Mouse (Mus musculus) midbrain, embryonic 11.5 days (tissue): Measurements from ENCODE around the gene Dact3. TPM values are rescaled to one million over a fixed set of nuclear protein-coding genes. Genes with fewer than 3 reads are reported as not detected.

Source experiments
- ATAC-seq: fragments of 200-750 bp; cut with Nextera tagmentation; 2 replicates; pipeline ENCODE4 v1.8.0; 2017; ENCODE audit warnings: moderate TSS enrichment, moderate library complexity; ENCODE audit not compliant: low FRiP score
- DNase-seq: peaks from one replicate; pipeline ENCODE4 v3.0.0; 2015; ENCODE audit warnings: low spot score; ENCODE audit errors: missing footprints
- H3K27ac ChIP-seq: fragments of 300-500 bp; sonication (generic); 2 replicates; pipeline ENCODE4 v1.5.1; 2014; ENCODE audit warnings: low read depth, low read length
- H3K27me3 ChIP-seq: fragments of 300-500 bp; sonication (generic); 2 replicates; pipeline ENCODE4 v1.6.1; 2014; ENCODE audit warnings: mild to moderate bottlenecking, low read length, moderate library complexity, mixed read lengths; ENCODE audit not compliant: control insufficient read depth, insufficient read depth
- H3K36me3 ChIP-seq: fragments of 300-500 bp; sonication (generic); 2 replicates; pipeline ENCODE4 v1.6.1; 2014; ENCODE audit warnings: mild to moderate bottlenecking, low read length, moderate library complexity, mixed read lengths; ENCODE audit not compliant: control insufficient read depth, insufficient read depth
- H3K4me1 ChIP-seq: fragments of 300-500 bp; sonication (generic); 2 replicates; pipeline ENCODE4 v1.6.1; 2014; ENCODE audit warnings: low read length; ENCODE audit not compliant: control insufficient read depth, insufficient read depth
- H3K4me2 ChIP-seq: fragments of 300-500 bp; sonication (generic); 2 replicates; pipeline ENCODE4 v1.6.1; 2014; ENCODE audit warnings: mild to moderate bottlenecking, moderate library complexity
- H3K4me3 ChIP-seq: fragments of 300-500 bp; sonication (generic); 2 replicates; pipeline ENCODE4 v1.5.1; 2014; ENCODE audit warnings: low read depth, low read length
- H3K9ac ChIP-seq: fragments of 300-500 bp; sonication (generic); 2 replicates; pipeline ENCODE4 v1.6.1; 2014; ENCODE audit warnings: low read length
- H3K9me3 ChIP-seq: fragments of 300-500 bp; sonication (generic); 2 replicates; pipeline ENCODE4 v1.6.1; 2016; ENCODE audit warnings: low read length; ENCODE audit not compliant: control insufficient read depth
- WGBS: fragments of 180-500 bp; shearing (Covaris S2); extraction: QIAGEN DNeasy Blood & Tissue Kit; methylation state at CpG from one replicate; pipeline ENCODE4 v1.1.7; 2014; 5-methylcytosine and 5-hydroxymethylcytosine counted together
- polyA plus RNA-seq: library from polyadenylated mRNA; unstranded; fragments of >200 nt; fragmentation: Nextera tagmentation; extraction: Ambion mirVana; gene quantifications from 2 replicates; pipeline ENCODE4 v1.2.1, GENCODE M21; 2014

Dact3 gene
- polyA plus RNA-seq, 1 experiment from 2014 or later: 5.3 TPM

DNA sequence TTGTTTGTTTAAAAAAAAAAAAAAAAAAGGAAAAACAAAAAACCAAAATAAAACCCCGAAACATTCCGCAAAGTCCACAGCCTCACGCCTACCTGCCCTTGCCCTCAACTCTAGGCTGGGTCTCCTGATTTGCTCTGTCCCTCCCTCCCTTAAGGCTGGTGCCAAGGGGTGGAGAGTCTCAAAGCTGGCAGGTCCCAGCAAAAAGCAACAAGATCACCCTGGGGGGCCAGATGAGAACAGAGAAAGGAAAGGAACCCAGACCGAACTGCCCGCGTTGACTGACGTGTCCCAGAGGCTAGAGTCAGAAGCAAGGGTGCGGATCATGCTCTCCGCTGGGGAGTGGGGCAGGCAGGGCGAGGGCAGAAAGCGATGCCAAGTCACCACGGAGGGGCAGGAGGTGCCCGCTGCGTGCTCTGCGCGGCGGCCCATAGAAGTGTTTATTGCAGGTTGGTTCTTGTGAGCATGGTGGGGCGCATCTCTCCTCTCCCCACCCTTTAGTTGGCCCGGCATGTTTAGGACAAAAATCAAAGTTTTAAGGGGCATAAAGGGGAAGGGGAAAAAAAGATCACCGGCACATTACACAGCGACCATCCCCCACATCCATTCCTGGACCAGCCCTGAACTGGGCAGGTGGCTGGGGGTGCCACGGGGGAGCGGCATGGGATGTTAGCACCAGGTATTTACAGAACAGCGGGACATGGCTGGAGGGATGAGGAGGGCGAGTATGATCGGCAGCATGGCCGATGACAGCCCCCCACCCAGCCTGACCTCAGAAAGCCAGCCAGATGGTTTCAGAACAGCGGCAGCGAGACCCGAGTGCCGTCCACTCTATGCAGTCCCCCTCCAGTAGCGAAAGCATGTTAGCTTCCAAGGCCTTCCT, 40.6 kb downstream of the Dact3 start:
- Histone ChIP-seq H3K9me3 (no peaks in the 10 kb centered on the region), H3K4me3 (no peak overlapping the region), H3K27ac (no peak overlapping the region), H3K4me2 (no peak overlapping the region), H3K36me3 (peaks cover 23% of the 10 kb centered on the region), H3K9ac (no peak overlapping the region), H3K27me3 (no peaks in the 10 kb centered on the region), H3K4me1 (peaks cover 6% of the 10 kb centered on the region)
- no peak for DNase-seq
- WGBS: 92% methylated on average over 32 of the region's 32 CpGs
- ATAC-seq: no peak

DNA sequence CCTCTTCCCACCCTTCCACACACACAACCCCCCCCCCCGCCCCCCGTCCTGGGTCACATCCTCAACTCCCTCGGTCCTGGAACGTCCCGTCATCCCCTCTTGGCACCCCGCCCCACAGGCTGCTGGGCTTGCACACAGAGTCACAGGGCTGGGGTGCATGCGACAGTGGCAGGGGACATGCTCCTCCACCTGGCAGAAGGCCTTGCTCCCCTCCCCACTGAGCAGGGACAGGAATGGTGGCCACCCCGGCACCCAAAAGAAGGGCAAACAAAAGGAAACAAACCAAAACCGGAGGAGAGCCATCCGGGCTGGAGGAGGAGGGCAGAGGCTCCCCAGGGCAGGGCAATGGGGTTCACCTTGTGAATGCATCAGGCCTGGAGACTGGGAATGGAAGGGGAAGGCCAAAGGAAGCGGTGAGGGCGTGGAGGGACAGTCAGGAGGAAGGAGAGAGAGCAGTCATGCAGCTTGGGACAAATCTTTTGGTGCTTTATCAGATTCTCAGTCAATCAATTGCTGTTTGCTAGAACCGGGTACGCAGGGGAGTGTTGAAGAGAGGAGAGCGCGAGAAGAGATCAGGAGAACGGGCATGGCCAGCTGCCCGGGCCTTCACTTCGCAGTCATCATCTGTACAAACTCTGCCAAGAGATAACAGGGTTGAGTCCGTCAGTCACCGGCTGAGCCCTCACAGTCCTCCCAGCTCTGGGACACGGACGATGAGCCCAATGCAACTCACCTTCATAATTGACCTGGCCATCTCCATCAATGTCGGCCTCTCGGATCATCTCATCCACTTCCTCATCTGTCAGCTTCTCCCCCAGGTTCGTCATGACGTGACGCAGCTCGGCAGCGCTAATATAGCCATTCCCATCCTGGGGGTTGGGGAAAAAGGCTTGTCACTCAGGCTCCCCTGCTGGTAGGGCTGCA, 41.5 kb downstream of the Dact3 start:
- no peak for ATAC-seq
- H3K4me1 ChIP-seq: peaks cover 15% of the 10 kb centered on the region
- no peaks in the 10 kb centered on the region for H3K9me3 ChIP-seq
- H3K4me2 ChIP-seq: no peak overlapping the region
- no peak for DNase-seq
- 87% methylated on average over 30 of the region's 30 CpGs for WGBS
- H3K27ac ChIP-seq: no peak overlapping the region
- H3K9ac ChIP-seq: no peak overlapping the region
- no peak overlapping the region for H3K4me3 ChIP-seq
- H3K27me3 ChIP-seq: no peaks in the 10 kb centered on the region
- peaks cover 23% of the 10 kb centered on the region for H3K36me3 ChIP-seq

DNA sequence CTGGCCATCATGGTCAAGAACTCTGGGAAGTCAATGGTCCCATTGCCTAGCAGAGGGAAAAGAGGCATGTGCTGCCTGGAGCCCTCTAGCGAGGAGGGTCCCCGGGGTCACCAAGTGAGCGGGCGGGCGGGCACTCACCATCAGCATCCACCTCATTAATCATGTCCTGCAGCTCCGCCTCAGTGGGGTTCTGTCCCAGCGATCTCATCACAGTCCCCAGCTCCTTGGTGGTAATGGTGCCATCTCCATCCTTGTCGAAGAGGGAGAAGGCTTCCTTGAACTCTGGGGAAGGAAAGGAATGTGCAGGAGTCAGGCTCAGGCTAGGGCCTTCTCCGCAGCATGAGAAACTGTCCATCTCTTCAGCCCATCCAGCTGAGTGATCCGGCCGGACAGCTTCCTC, 42.3 kb downstream of the Dact3 start:
- Histone ChIP-seq H3K36me3 (peaks cover 23% of the 10 kb centered on the region), H3K4me1 (peaks cover 23% of the 10 kb centered on the region), H3K4me2 (no peak overlapping the region), H3K27me3 (no peaks in the 10 kb centered on the region), H3K9me3 (no peaks in the 10 kb centered on the region), H3K9ac (no peak overlapping the region), H3K4me3 (no peak overlapping the region), H3K27ac (no peak overlapping the region)
- ATAC-seq (no peak), DNase-seq (no peak)
- WGBS: 84% methylated on average over 11 of the region's 11 CpGs

- no peak overlapping the region for H3K27ac ChIP-seq
Observed at GRCm38 (mm10) chr7:16918014-16918413, 42.9 kb downstream of the Dact3 start.

GRCm38 (mm10) chr7:16918670-16919069, 43.6 kb downstream of the Dact3 start:
- Histone ChIP-seq H3K9me3 (no peaks in the 10 kb centered on the region), H3K4me1 (peaks cover 30% of the 10 kb centered on the region), H3K4me2 (no peak overlapping the region), H3K27ac (no peak overlapping the region), H3K9ac (no peak overlapping the region), H3K36me3 (peaks cover 23% of the 10 kb centered on the region), H3K4me3 (no peak overlapping the region), H3K27me3 (no peaks in the 10 kb centered on the region)
- WGBS: 86% methylated on average over 3 of the region's 3 CpGs
- ATAC-seq: no peak
- DNase-seq: no peak

More at GRCm38 (mm10) chr7:16918014-16918413, 42.9 kb downstream of the Dact3 start:
- no peak for DNase-seq
- 90% methylated on average over 9 of the region's 9 CpGs for WGBS
- no peak for ATAC-seq
- H3K4me1 ChIP-seq: peaks cover 29% of the 10 kb centered on the region
- H3K27me3 ChIP-seq: no peaks in the 10 kb centered on the region
- H3K9me3 ChIP-seq: no peaks in the 10 kb centered on the region
- no peak overlapping the region for H3K4me3 ChIP-seq
- H3K9ac ChIP-seq: no peak overlapping the region
- H3K36me3 ChIP-seq: peaks cover 23% of the 10 kb centered on the region
- H3K4me2 ChIP-seq: no peak overlapping the region

GRCm38 (mm10) chr7:16919395-16920149, 44.5 kb downstream of the Dact3 start:
- 91% methylated on average over 13 of the region's 13 CpGs for WGBS
- no peak overlapping the region for H3K27ac ChIP-seq
- peaks cover 30% of the 10 kb centered on the region for H3K4me1 ChIP-seq
- H3K27me3 ChIP-seq: no peaks in the 10 kb centered on the region
- no peak overlapping the region for H3K4me3 ChIP-seq
- H3K9ac ChIP-seq: peak overlapping the region; percentile 24; the same call in 1 of the 2 replicates
- DNase-seq (no peak), ATAC-seq (no peak)
- no peaks in the 10 kb centered on the region for H3K9me3 ChIP-seq
- peaks cover 23% of the 10 kb centered on the region for H3K36me3 ChIP-seq
- H3K4me2 ChIP-seq: no peak overlapping the region

DNA sequence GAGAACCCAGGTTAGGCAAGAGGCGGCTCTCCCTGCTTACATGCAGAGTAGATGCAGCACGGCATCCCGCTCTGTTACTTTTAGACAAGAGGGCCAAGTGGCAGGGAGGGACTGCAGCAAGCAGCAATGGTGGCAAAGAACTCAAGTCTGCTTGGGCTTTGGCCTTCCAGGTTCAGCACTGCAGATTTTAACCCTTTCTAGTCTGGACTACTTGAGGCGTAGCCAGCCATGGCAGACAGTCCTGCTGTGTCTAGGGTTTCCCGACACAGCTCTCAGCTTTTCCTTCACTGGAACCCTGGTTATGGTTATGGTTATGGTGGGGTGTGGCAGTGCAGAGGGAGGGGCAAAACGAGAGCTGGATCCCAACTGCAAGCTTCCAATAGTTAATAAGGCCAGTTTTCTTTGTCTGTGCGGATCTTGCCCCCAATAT, 45.0 kb downstream of the Dact3 start:
- H3K36me3 ChIP-seq: peaks cover 23% of the 10 kb centered on the region
- WGBS: 86% methylated on average over 7 of the region's 7 CpGs
- no peak overlapping the region for H3K4me3 ChIP-seq
- DNase-seq (no peak), ATAC-seq (no peak)
- H3K4me2 ChIP-seq: no peak overlapping the region; the same call in 1 of the 2 replicates
- H3K9ac ChIP-seq: peak overlapping the region; percentile 24; the same call in 1 of the 2 replicates
- peaks cover 30% of the 10 kb centered on the region for H3K4me1 ChIP-seq
- H3K27ac ChIP-seq: no peak overlapping the region
- no peaks in the 10 kb centered on the region for H3K9me3 ChIP-seq
- no peaks in the 10 kb centered on the region for H3K27me3 ChIP-seq

DNA sequence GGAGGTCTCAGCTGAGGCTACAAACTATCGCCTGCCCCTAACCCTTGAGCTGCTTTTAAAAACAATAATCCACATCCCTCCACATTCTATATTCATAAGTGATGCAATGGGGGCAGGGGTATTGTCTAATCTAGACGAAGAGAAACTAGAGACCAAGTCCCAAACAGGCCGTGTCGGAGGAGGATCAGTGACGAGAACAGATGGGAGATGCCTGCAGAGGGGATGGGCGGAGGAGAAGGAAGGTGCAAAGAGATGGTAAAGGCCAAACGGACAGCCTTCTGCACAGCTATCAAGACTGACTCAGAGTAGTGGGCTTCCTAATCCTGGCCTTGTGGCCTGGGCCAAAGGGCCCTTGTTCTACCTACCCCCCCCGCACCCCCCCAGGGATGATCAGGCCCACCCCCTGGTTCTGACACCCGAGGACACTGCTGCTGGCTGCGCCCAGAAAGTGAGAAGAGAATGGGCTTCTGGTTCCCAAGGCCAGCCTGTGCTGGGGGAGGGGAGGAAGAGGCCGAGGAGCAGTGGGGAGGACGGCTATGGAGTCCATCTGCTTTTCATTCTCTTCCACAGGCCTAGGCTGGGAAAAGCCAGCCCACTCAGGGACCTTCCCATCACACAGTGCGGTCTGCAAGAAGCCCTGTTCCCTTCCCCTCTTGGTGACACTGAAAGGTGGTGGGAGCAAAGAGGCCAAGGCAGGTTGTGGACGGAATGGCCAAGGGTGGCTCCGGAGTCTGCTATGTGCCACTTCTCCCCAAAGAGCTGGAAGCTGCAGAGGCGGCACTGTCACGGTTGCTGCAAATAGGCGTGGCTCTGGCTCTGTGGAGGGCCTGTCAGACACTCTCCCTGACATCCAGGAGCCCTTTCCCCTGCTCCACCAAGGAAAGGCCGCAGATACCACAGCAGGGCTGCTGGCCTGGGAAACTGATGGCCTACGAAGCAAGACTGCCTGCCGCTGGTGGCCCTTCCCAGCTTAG, 46.0 kb downstream of the Dact3 start:
- H3K4me1 ChIP-seq: peaks cover 30% of the 10 kb centered on the region
- peak overlapping the region; percentile 93 for H3K4me2 ChIP-seq
- H3K27ac ChIP-seq: peak overlapping the region; percentile 57
- H3K36me3 ChIP-seq: peaks cover 17% of the 10 kb centered on the region
- H3K4me3 ChIP-seq: peak overlapping the region; percentile 76
- peak; percentile 89 for DNase-seq
- no peaks in the 10 kb centered on the region for H3K9me3 ChIP-seq
- no peak for ATAC-seq
- WGBS: 51% methylated on average over 21 of the region's 21 CpGs
- peak overlapping the region; percentile 97 for H3K9ac ChIP-seq
- no peaks in the 10 kb centered on the region for H3K27me3 ChIP-seq
